Mouse (Mus musculus) kidney, embryonic 14.5 days (tissue): Measurements from ENCODE around the gene Slit1. TPM values are rescaled to one million over a fixed set of nuclear protein-coding genes. Genes with fewer than 3 reads are reported as not detected.

Experiments used
- ATAC-seq: fragments of 200-750 bp; cut with Nextera tagmentation; 2 replicates; pipeline ENCODE4 v1.8.0; 2017; ENCODE audit warnings: moderate number of reproducible peaks, mild to moderate bottlenecking, moderate TSS enrichment, moderate library complexity; ENCODE audit not compliant: low FRiP score, low TSS enrichment
- H3K27ac ChIP-seq: fragments of 300-500 bp; sonication (generic); 2 replicates; pipeline ENCODE4 v1.5.1; 2014; ENCODE audit warnings: low read depth, mild to moderate bottlenecking, low read length, moderate library complexity, mixed read lengths
- H3K27me3 ChIP-seq: fragments of 300-500 bp; sonication (generic); 2 replicates; pipeline ENCODE4 v1.6.1; 2014; ENCODE audit warnings: mild to moderate bottlenecking, low read length; ENCODE audit not compliant: control insufficient read depth, insufficient read depth
- H3K36me3 ChIP-seq: fragments of 300-500 bp; sonication (generic); 2 replicates; pipeline ENCODE4 v1.6.1; 2014; ENCODE audit warnings: low read length, mixed read lengths; ENCODE audit not compliant: control insufficient read depth, insufficient read depth
- H3K4me1 ChIP-seq: fragments of 300-500 bp; sonication (generic); 2 replicates; pipeline ENCODE4 v1.6.1; 2014; ENCODE audit warnings: low read length, mixed read lengths; ENCODE audit not compliant: control insufficient read depth, insufficient read depth
- H3K4me2 ChIP-seq: fragments of 300-500 bp; sonication (generic); replicated peaks from 2 replicates; pipeline ENCODE4 v1.6.1; 2014; ENCODE audit warnings: low read depth, mild to moderate bottlenecking, low read length
- H3K4me3 ChIP-seq: fragments of 300-500 bp; sonication (generic); 2 replicates; pipeline ENCODE4 v1.5.1; 2014; ENCODE audit warnings: mild to moderate bottlenecking, low read length
- H3K9ac ChIP-seq: fragments of 300-500 bp; sonication (generic); 2 replicates; pipeline ENCODE4 v1.6.1; 2014; ENCODE audit warnings: low read depth, mild to moderate bottlenecking, low read length, moderate library complexity
- H3K9me3 ChIP-seq: fragments of 300-500 bp; sonication (generic); 2 replicates; pipeline ENCODE4 v1.6.1; 2016; ENCODE audit warnings: low read length; ENCODE audit not compliant: control insufficient read depth
- WGBS: fragments of 180-500 bp; shearing (Covaris S2); extraction: QIAGEN DNeasy Blood & Tissue Kit; methylation state at CpG from one replicate; pipeline ENCODE4 v1.1.7; 2014; 5-methylcytosine and 5-hydroxymethylcytosine counted together
- polyA plus RNA-seq: library from polyadenylated mRNA; unstranded; fragments of >200 nt; fragmentation: Nextera tagmentation; extraction: Ambion mirVana; gene quantifications from 2 replicates; pipeline ENCODE4 v1.2.1, GENCODE M21; 2014

Slit1 gene
- polyA plus RNA-seq, result 4.7 and 6.0 TPM in 2 replicates

DNA sequence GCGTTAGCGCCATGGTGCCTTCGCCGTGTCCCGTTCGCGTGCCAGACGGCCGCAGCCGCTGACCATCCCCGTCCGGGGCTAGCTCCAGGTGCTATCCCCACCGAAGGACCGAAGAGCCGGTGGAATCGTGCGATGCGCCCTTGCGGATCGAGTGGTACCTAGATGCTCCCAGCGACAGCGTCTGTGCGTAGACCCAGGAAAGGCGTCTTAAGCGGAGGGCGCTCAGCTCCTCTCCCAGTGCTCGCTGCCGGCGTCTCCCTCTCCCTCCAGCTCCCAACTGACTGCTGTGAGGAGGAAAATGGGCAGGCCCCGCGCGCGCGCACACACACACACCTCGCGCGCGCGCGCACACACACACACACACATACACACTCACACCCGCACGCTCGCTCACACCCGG lies at the start of gene Slit1:
Gene Slit1, minus strand, starts transcription at position 270 of the 400 bp plus-strand sequence.
- no peaks in the 10 kb centered on the region for H3K36me3 ChIP-seq
- H3K4me1 ChIP-seq, result peaks cover 25% of the 10 kb centered on the region
- H3K27ac ChIP-seq, result 0 out of 2 replicates have a peak within 1 kb of the TSS, but pooled peaks have one; percentile 14
- peaks cover 25% of the 10 kb centered on the region for H3K27me3 ChIP-seq
- H3K4me3 ChIP-seq, result peak within 1 kb of the TSS; percentile 53
- peak within 1 kb of the TSS; percentile 63 for H3K9ac ChIP-seq
- ATAC-seq, result peak; percentile 37
- no peaks in the 10 kb centered on the region for H3K9me3 ChIP-seq
- 2% methylated on average over 42 of the region's 44 CpGs for WGBS
- H3K4me2 ChIP-seq, result peak within 1 kb of the TSS; percentile 90

DNA sequence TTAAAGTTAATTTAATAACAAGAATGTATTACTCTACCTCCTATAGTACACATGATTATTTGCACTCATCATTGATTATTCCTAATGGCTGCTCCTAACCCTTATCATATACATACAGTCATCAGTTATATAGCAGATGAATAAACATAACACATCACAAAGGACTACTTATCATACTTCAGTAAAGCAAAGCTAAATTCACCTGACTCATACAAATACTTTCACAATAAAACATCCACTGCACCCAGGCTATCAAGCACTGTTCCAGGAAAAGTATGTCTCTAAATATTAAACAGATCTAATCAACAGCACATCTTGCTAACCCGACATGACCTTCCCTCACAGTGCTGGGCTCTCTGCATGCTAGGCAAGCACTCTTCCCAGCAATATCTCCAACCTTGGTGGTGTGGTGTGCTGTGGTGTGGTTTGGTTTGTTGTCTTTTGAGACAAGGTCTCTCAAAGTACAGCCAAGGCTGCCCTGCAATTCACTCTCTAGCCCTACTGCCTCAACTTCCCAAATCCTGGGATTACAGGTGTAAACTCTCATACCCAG lies 49.5 kb upstream of the Slit1 start:
- H3K9ac ChIP-seq, result no peak overlapping the region

DNA sequence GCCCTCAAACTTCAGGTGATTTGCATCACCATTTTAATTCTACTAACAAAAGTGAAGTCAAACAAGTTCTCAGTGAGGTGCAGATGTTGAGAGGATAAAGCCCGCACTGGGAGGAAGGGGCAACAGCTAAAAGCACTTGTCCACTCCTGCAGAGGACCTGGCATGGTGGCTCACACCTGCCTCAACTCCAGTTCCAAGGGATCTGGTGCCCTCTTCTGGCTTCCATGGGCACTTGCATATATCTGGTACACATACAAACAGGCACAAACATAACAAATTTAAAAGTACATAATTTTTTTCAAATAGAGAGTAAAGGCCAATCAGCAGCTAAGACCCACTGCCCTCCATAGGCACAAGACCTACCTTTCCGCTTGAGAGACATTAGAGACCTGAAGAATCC lies 47.9 kb upstream of the Slit1 start:
- ATAC-seq, result no peak
- H3K4me2 ChIP-seq, result no peak overlapping the region
- H3K9ac ChIP-seq, result no peak overlapping the region
- no peaks in the 10 kb centered on the region for H3K9me3 ChIP-seq
- peaks cover 5% of the 10 kb centered on the region; the same call in 1 of the 2 replicates for H3K4me1 ChIP-seq
- H3K4me3 ChIP-seq, result no peak overlapping the region
- no peaks in the 10 kb centered on the region for H3K27me3 ChIP-seq
- H3K36me3 ChIP-seq, result peaks cover 21% of the 10 kb centered on the region
- H3K27ac ChIP-seq, result no peak overlapping the region
- WGBS, result 92% methylated on average over 2 of the region's 2 CpGs

More for the DNA sequence above, 49.5 kb upstream of the Slit1 start:
- Histone ChIP-seq H3K27ac (no peak overlapping the region), H3K27me3 (no peaks in the 10 kb centered on the region), H3K9me3 (no peaks in the 10 kb centered on the region), H3K4me3 (no peak overlapping the region), H3K36me3 (peaks cover 7% of the 10 kb centered on the region; the same call in 1 of the 2 replicates), H3K4me1 (peaks cover 5% of the 10 kb centered on the region; the same call in 1 of the 2 replicates), H3K4me2 (no peak overlapping the region)
- ATAC-seq, result no peak
- WGBS, result 58% methylated on average over 1 of the region's 1 CpGs

DNA sequence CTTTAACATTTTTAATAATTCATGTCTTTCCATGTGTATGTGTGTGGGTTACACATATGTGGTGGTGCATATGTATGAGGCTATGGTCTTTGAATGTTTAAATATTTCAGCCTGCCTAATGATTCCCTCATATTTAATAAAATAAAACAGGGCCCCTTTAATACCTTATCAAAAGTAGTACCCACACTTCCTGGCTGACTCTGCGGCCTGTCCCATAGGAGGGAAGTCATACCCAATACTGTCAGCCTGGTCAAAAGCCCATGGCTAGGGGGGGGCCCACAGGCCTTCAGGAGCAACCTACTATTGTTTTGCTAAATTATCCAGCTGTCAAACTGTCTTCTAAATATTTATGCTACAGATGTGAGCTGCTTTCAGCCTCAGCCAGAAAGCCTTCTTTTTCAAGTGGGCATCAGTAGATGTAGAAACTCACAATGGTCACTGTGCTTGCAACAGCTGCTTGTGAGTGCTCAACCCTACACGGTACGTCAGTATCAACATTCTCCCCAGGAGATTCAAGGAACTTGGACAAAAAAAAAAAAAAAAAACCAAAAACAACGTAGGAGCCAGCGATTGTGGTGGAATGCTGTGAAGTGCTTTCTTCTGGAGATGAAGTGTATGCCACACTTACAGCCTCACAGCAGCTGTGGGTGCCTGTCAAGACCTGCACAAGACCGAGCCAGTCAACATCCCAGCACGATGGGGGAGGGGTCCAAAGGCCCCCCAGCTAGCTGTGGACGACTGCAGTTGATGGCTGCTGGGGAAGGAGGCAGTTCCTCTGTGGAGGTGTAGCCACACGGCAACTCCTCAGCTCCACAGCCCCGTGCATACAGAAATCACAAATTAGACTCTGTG lies 45.9 kb upstream of the Slit1 start:
- Histone ChIP-seq H3K4me2 (no peak overlapping the region), H3K27me3 (no peaks in the 10 kb centered on the region), H3K4me3 (no peak overlapping the region), H3K27ac (no peak overlapping the region), H3K9me3 (no peaks in the 10 kb centered on the region), H3K36me3 (peaks cover 35% of the 10 kb centered on the region), H3K4me1 (peaks cover 5% of the 10 kb centered on the region; the same call in 1 of the 2 replicates), H3K9ac (no peak overlapping the region)
- ATAC-seq, result no peak
- 72% methylated on average over 10 of the region's 10 CpGs for WGBS

DNA sequence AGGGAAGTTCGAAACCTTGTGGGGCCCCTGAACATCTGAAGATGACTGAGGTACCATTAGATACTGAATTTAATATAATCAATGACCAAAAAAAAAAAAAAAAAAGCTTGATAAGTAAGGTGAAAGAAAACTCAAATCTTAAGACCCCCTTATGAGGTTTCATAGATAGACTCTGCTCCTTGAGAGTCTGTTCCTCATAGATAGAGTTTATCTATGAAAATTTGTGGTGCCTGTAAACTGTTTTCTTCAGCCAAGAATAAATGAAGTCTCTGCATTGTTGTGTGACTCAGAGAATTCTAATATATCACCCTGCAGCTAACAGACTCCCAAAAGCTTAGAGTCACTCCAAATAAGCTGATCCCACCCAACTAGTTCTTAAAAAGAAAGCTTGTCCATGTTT lies 43.4 kb upstream of the Slit1 start:
- Histone ChIP-seq H3K4me1 (no peaks in the 10 kb centered on the region), H3K9me3 (no peaks in the 10 kb centered on the region), H3K27ac (no peak overlapping the region), H3K4me2 (no peak overlapping the region), H3K36me3 (peaks cover 44% of the 10 kb centered on the region), H3K4me3 (no peak overlapping the region), H3K9ac (no peak overlapping the region), H3K27me3 (no peaks in the 10 kb centered on the region)
- WGBS, result 100% methylated on average over 1 of the region's 1 CpGs
- no peak for ATAC-seq

DNA sequence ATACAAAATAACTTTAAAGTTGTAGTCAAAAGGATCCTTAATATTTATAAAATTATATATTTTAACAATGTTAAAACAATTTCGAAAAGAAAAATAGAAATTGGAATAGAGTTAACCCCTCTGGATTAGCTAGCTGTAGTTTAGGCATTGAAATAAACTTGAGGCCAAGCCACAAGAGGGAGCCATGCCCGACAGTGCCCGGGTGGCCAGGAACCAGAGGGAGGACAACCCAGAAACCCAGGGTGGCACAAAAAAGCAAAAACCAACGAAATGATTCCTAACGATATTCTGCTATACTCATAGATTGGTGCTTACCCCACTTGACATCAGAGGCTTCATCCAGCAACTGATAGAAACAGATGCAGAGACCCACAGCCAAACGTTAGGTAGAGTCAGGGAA lies 34.0 kb upstream of the Slit1 start:
- no peak overlapping the region for H3K4me2 ChIP-seq
- WGBS, result 89% methylated on average over 6 of the region's 6 CpGs

DNA sequence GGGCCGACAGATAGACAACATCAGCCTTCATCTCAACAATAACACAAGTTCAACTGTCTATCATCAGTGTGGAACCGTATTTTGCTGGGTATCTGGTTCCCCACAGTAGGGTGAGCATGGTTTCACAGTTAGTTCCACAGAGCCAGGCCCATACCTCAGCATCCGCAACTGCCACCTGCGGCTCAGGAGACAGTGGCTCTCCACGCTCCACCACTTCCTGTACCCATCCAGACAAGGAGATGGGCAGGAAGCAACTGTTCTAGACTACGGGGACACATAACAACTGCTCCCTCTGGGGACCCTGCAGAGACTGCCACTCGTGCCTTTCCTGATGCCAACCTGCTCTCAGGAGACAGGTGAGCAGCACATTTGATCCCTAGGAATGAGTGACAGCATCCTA lies 25.2 kb upstream of the Slit1 start:
- WGBS, result 90% methylated on average over 7 of the region's 7 CpGs
- Histone ChIP-seq H3K4me3 (no peak overlapping the region), H3K9me3 (no peaks in the 10 kb centered on the region), H3K27ac (no peak overlapping the region), H3K4me2 (no peak overlapping the region), H3K4me1 (no peaks in the 10 kb centered on the region), H3K9ac (no peak overlapping the region), H3K36me3 (peaks cover 48% of the 10 kb centered on the region), H3K27me3 (no peaks in the 10 kb centered on the region)
- ATAC-seq, result no peak

More for the DNA sequence above, 34.0 kb upstream of the Slit1 start:
- no peak overlapping the region for H3K4me3 ChIP-seq
- no peaks in the 10 kb centered on the region for H3K9me3 ChIP-seq
- no peaks in the 10 kb centered on the region for H3K4me1 ChIP-seq
- no peak overlapping the region for H3K9ac ChIP-seq
- H3K27ac ChIP-seq, result no peak overlapping the region
- H3K36me3 ChIP-seq, result peaks cover 69% of the 10 kb centered on the region
- no peak for ATAC-seq
- H3K27me3 ChIP-seq, result no peaks in the 10 kb centered on the region

DNA sequence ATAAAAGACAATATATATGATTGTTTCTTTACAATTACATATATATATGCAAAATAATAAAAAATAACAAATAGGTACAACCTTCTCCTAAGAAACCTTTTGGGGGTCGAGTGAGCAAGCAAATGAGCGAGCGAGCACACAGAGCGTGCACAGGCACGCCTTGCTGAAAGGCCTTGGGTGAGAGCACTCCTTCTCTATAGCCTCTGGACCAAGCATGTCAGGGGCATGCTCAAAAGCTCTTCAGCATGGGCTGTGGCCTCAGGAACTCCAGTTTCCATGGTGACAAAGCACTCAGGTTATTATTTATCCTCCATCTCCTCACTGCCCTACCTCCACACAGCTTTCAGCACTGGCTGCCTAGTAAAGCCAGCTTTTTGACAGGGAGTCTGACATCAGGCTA lies 23.2 kb upstream of the Slit1 start:
- H3K36me3 ChIP-seq, result peaks cover 30% of the 10 kb centered on the region
- no peak overlapping the region for H3K4me2 ChIP-seq
- ATAC-seq, result no peak
- no peaks in the 10 kb centered on the region for H3K9me3 ChIP-seq
- H3K4me1 ChIP-seq, result no peaks in the 10 kb centered on the region
- no peaks in the 10 kb centered on the region for H3K27me3 ChIP-seq
- no peak overlapping the region for H3K9ac ChIP-seq
- 63% methylated on average over 5 of the region's 5 CpGs for WGBS
- H3K27ac ChIP-seq, result no peak overlapping the region
- H3K4me3 ChIP-seq, result no peak overlapping the region
